Mouse (Mus musculus) forebrain, postnatal 0 days (tissue): Measurements from ENCODE around the gene Nf1. TPM values are rescaled to one million over a fixed set of nuclear protein-coding genes. Genes with fewer than 3 reads are reported as not detected.

Source experiments
- ATAC-seq: fragments of 200-750 bp; cut with Nextera tagmentation; 2 replicates; pipeline ENCODE4 v1.8.0; 2017; ENCODE audit warnings: mild to moderate bottlenecking, moderate library complexity
- DNase-seq: peaks from one replicate; pipeline ENCODE4 v3.0.0-alpha.2; 2015
- H3K27ac ChIP-seq: fragments of 300-500 bp; sonication (generic); 2 replicates; pipeline ENCODE4 v1.5.1; 2014; ENCODE audit warnings: low read depth, mild to moderate bottlenecking, antibody characterized with exemption, low read length, moderate library complexity, mixed read lengths
- H3K27me3 ChIP-seq: fragments of 300-500 bp; sonication (generic); 2 replicates; pipeline ENCODE4 v1.6.1; 2014; ENCODE audit warnings: mild to moderate bottlenecking, low read length, mixed read lengths; ENCODE audit not compliant: insufficient read depth
- H3K36me3 ChIP-seq: fragments of 300-500 bp; sonication (generic); 2 replicates; pipeline ENCODE4 v1.6.1; 2014; ENCODE audit warnings: mild to moderate bottlenecking, moderate library complexity; ENCODE audit not compliant: insufficient read depth
- H3K4me1 ChIP-seq: fragments of 300-500 bp; sonication (generic); 2 replicates; pipeline ENCODE4 v1.6.1; 2014; ENCODE audit warnings: antibody characterized with exemption; ENCODE audit not compliant: insufficient read depth
- H3K4me2 ChIP-seq: fragments of 300-500 bp; sonication (generic); 2 replicates; pipeline ENCODE4 v1.6.1; 2014; ENCODE audit warnings: low read depth, mild to moderate bottlenecking, moderate library complexity
- H3K4me3 ChIP-seq: fragments of 300-500 bp; sonication (generic); 2 replicates; pipeline ENCODE4 v1.5.1; 2014; ENCODE audit warnings: low read depth, low read length, mixed read lengths
- H3K9ac ChIP-seq: fragments of 300-500 bp; sonication (generic); 2 replicates; pipeline ENCODE4 v1.6.1; 2014; ENCODE audit warnings: mild to moderate bottlenecking
- H3K9me3 ChIP-seq: fragments of 300-500 bp; sonication (generic); 2 replicates; pipeline ENCODE4 v1.6.1; 2016; ENCODE audit warnings: low read length
- CTCF ChIP-seq: sonication (generic); IDR thresholded peaks from 2 replicates; pipeline ENCODE4 v1.5.1; 2016; ENCODE audit warnings: antibody characterized with exemption, control low read depth, low read depth
- WGBS: fragments of 180-500 bp; shearing (Covaris S2); extraction: QIAGEN DNeasy Blood & Tissue Kit; methylation state at CpG from one replicate; pipeline ENCODE4 v1.1.7; 2014; 5-methylcytosine and 5-hydroxymethylcytosine counted together
- polyA plus RNA-seq: library from polyadenylated mRNA; unstranded; fragments of >200 nt; fragmentation: Nextera tagmentation; extraction: Ambion mirVana; gene quantifications from 2 replicates; pipeline ENCODE4 v1.2.1, GENCODE M21; 2015
- total RNA-seq: library from RNA; depleted of rRNA; stranded (reverse); fragments of >200 nt; gene quantifications from 2 replicates; pipeline ENCODE4 v1.2.3, GENCODE M21; 2014

Gene Nf1
- total and polyA plus RNA-seq, 2 experiments from 2014 or later, result 5.5 to 72.6 TPM

DNA sequence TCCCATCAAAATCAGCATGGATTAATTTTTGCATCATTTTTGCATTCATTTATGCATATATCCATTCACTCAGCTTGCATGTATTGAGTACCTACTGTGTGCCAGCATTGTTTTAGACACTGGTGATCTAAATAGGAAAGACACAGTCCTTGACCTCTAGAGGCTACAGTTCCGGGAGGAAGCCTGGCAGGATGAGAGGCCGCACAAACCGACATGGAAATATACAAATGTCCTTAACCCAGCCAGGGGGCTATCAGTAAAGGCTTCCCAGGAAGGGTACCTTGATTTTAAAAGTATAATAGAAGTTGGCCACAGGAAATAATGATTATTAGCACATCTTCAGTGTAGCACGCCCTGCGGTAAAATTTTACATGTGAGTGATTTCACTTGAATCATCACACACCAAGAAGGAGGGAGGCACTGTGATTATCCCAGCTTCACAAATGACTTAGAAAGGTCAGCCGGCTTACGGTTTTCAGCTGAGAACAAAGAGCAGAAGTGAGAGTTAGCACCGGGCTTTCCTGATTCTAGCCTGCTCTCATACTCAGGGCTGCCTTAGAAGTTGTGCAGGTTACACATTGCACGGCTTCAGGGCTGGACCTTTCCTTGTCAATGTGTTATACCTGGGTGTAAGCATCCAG is 31.8 kb upstream of the Nf1 start:
- WGBS, result 40% methylated on average over 9 of the region's 9 CpGs

DNA sequence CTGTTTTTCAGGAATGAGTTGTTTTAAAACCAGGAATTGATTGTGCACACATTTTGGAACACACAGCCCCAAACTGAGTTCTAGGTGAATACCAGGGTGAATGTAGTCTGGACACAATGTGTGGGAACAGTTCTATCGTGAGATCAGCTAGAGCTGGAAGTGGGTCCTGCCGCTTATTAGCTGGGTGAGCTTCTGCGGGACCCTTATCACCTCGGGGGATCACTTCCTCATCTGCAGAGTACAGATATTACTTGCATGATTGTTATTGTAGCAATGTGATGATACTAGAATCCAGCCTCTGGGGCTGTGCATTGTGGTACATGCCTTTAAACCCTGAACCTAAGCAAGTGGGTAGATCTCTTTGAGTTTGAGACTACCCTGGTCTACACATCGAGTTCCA is 29.0 kb upstream of the Nf1 start:
- 87% methylated on average over 5 of the region's 5 CpGs for WGBS

More for the DNA sequence above, 31.8 kb upstream of the Nf1 start:
- peaks cover 6% of the 10 kb centered on the region; the same call in 1 of the 2 replicates for H3K4me1 ChIP-seq
- H3K9me3 ChIP-seq, result no peaks in the 10 kb centered on the region
- DNase-seq (no peak), ATAC-seq (no peak)
- H3K4me2 ChIP-seq, result no peak overlapping the region
- no peak for TF ChIP-seq CTCF
- H3K4me3 ChIP-seq, result no peak overlapping the region
- no peak overlapping the region for H3K9ac ChIP-seq
- H3K27ac ChIP-seq, result peak overlapping the region; percentile 57; the same call in 1 of the 2 replicates
- no peaks in the 10 kb centered on the region for H3K36me3 ChIP-seq
- H3K27me3 ChIP-seq, result no peaks in the 10 kb centered on the region

DNA sequence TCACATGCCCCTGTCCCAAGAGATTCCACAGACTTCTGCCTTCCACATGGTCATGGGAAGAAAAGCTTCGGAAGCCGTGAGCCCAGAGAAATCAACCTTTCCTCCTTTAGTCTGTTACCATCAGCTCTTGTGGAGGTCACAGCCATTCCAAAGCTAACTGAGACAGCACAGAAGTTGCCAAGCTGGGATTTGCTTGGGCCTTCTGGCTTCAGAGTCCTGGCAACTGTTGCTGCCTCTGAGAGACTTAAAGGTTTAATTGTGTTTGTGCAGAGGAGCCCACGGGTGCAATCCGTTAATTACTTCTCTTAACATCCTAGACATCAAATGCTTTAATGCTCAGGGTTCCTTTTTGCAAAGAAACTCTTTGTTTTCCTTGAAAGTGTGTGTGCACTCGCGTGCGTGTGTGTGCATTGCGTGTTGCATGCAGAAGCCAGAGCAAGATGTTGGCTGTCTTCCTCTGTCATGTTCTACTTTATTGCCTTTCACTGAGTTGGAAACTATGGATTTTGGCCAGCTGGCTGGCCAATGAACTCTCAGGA is 22.6 kb upstream of the Nf1 start:
- Histone ChIP-seq H3K9me3 (no peaks in the 10 kb centered on the region), H3K9ac (no peak overlapping the region), H3K36me3 (no peaks in the 10 kb centered on the region), H3K27me3 (no peaks in the 10 kb centered on the region), H3K4me1 (no peaks in the 10 kb centered on the region), H3K27ac (no peak overlapping the region), H3K4me3 (no peak overlapping the region), H3K4me2 (no peak overlapping the region)
- no peak for TF ChIP-seq CTCF
- ATAC-seq, result no peak
- WGBS, result 35% methylated on average over 8 of the region's 8 CpGs
- DNase-seq, result peak; percentile 43

More for the DNA sequence above, 29.0 kb upstream of the Nf1 start:
- Histone ChIP-seq H3K4me1 (peaks cover 6% of the 10 kb centered on the region; the same call in 1 of the 2 replicates), H3K27me3 (no peaks in the 10 kb centered on the region), H3K27ac (no peak overlapping the region), H3K4me2 (no peak overlapping the region), H3K36me3 (no peaks in the 10 kb centered on the region), H3K9ac (no peak overlapping the region), H3K9me3 (no peaks in the 10 kb centered on the region), H3K4me3 (no peak overlapping the region)
- no peak for TF ChIP-seq CTCF
- ATAC-seq (no peak), DNase-seq (no peak)

DNA sequence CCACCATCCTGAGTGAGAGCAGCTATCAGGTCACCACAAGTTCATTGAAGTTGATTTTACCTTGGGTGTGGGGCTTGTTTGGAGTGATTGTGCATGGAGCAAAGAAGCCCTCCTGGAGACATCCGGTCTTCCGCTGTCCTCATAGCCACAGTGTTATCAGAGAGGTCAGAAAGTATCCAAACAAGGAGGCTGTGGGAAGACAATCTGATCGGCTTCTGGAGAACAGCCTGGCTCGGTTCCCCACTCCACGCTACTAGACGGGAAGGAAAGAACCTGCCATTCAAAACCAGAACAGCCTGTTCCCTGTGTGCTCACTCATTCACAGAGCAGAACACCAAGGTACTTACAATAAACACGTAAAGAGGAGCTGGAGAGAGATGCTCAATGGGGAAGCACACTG is 19.7 kb upstream of the Nf1 start:
- no peak for TF ChIP-seq CTCF
- Histone ChIP-seq H3K4me2 (no peak overlapping the region), H3K9ac (no peak overlapping the region), H3K27me3 (no peaks in the 10 kb centered on the region), H3K27ac (no peak overlapping the region), H3K36me3 (no peaks in the 10 kb centered on the region), H3K9me3 (no peaks in the 10 kb centered on the region), H3K4me1 (no peaks in the 10 kb centered on the region), H3K4me3 (no peak overlapping the region)
- ATAC-seq (no peak), DNase-seq (no peak)
- 83% methylated on average over 7 of the region's 7 CpGs for WGBS

DNA sequence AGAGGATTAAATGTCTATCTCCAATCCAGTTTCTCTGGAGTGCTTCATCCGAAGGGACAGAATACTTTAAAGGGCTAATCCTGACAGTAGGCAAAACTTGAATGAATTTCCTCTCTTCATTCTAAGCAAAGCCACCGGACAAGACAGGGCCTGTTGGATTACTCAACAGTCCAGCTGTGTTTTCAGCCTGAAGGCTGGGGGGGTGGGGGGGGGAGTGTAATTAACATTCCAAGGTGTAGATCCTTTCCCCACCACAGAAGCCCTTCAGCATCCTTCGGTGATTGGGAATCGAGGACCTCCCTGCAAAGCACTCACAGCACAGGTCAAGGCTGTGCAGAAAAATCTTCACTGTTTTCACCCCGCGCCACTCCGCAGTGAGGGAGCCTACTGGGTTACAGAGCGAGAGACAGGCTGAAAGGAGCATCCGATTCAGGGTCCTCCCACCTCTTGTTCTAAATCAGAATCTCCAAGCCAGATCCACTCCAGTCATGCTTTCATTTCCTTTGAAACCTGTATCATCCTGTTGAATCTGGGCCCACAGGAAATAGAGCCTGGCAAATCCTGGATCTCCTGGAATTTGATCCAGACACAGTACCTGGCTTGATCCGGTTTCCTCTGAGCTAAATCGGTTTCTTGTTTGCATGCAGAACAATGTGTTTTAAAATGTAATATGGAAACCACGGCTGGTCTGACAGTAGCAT is 15.4 kb upstream of the Nf1 start:
- 64% methylated on average over 12 of the region's 12 CpGs for WGBS
- no peak for TF ChIP-seq CTCF
- H3K4me2 ChIP-seq, result no peak overlapping the region

DNA sequence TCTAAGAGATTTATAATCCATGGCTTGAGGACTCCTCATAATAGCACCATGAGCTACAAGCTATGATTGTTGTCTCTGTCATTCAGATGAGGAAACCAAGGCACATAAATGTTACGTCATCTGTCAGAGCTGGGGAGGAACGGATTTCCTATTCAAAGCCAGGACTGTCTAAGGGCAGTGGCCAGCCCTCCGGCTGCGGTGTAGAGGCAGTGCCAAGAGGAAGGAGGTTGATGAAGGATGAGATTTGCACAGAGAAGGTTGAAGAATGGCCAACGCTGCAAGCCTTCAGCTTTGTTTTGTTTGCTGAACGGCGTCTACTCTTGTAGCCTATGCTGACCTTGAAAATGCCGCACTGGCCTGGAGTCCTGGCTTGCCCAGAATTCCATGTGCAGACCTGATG is 13.8 kb upstream of the Nf1 start:
- no peaks in the 10 kb centered on the region for H3K36me3 ChIP-seq
- no peak overlapping the region for H3K27ac ChIP-seq
- no peak overlapping the region for H3K9ac ChIP-seq
- no peaks in the 10 kb centered on the region for H3K27me3 ChIP-seq
- 89% methylated on average over 8 of the region's 8 CpGs for WGBS
- H3K4me2 ChIP-seq, result no peak overlapping the region
- H3K4me1 ChIP-seq, result no peaks in the 10 kb centered on the region
- no peaks in the 10 kb centered on the region for H3K9me3 ChIP-seq
- no peak for DNase-seq
- no peak overlapping the region for H3K4me3 ChIP-seq
- TF ChIP-seq CTCF, result no peak
- ATAC-seq, result no peak

More for the DNA sequence above, 15.4 kb upstream of the Nf1 start:
- no peak overlapping the region for H3K27ac ChIP-seq
- no peaks in the 10 kb centered on the region for H3K9me3 ChIP-seq
- DNase-seq (no peak), ATAC-seq (no peak)
- H3K4me3 ChIP-seq, result no peak overlapping the region
- no peaks in the 10 kb centered on the region for H3K4me1 ChIP-seq
- H3K27me3 ChIP-seq, result no peaks in the 10 kb centered on the region
- no peaks in the 10 kb centered on the region for H3K36me3 ChIP-seq
- H3K9ac ChIP-seq, result no peak overlapping the region

DNA sequence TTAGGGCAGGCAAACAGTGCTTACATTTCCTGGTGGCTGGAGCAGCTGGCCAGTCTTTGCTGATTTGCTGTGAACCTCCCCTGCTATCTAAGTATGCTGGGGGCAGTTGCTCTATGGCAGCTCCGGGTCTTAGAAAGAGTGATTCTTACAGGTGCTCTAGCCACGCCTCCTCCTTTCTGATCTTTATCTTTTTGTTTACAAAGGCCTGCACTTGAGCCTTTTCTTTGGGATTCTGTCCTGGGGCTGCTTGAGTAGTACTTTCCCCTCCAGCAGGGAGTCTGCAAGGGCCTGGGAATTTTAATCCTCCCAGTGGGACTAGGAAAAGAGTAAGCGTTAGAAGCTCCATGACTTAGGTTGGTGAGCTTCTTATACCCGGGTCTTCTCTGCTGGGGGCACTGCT is 12.4 kb upstream of the Nf1 start:
- H3K9ac ChIP-seq, result no peak overlapping the region
- H3K9me3 ChIP-seq, result no peaks in the 10 kb centered on the region
- no peaks in the 10 kb centered on the region for H3K4me1 ChIP-seq
- no peak overlapping the region for H3K4me3 ChIP-seq
- no peak overlapping the region for H3K27ac ChIP-seq
- 20% methylated on average over 4 of the region's 4 CpGs for WGBS
- no peaks in the 10 kb centered on the region for H3K36me3 ChIP-seq
- H3K4me2 ChIP-seq, result no peak overlapping the region
- ATAC-seq (no peak), DNase-seq (no peak)
- no peak for TF ChIP-seq CTCF
- no peaks in the 10 kb centered on the region for H3K27me3 ChIP-seq
